Mouse (Mus musculus): ENCODE results near the gene Hnrnph2.

The Hnrnph2 gene

DNA sequence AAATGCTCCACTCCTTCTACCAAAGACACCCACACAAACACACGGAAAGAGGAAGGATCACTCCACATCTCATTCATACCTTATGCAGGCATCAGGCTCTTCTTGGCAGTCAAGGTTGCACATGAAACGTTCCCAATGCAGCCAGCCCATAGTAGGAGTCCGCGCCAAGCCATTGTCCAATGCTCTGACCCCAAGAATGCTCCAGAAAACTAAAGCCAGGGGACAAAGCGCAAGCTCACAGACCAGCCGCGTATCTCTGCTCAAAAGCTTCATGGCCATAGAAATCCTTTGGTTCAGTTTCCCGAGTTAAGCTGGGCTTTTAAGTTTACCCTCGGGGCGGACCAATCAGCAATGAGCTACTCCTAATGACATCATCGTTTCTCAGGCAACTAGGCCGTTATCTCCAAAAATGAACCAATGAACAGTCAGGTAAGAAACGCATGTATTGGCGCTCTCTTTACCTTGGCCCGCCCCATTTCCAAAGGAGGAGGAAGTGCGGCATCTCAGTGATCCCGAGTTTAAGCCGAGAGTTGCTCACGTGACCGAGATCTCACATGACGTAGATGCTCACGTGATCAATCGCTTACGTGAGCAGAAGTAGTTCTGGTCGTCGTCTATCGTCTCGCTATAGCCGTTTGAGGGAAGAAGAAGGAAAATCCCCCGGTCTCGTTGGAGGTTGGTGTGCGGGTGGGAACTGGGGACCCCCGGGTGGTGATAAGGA lies at the start of gene Hnrnph2, which contains the start of gene Gla:
TSS of gene Hnrnph2 (plus strand) at position 521 of the 721 bp plus-strand sequence.
TSS of gene Gla (minus strand) at position 467 of the 721 bp plus-strand sequence.
- peak; percentile 84 for DNase-seq

- DNase-seq, result no peak
These were observed 47.7 kb upstream of the Hnrnph2 start for GRCm38 (mm10) chrX:134553326-134553725.

DNA sequence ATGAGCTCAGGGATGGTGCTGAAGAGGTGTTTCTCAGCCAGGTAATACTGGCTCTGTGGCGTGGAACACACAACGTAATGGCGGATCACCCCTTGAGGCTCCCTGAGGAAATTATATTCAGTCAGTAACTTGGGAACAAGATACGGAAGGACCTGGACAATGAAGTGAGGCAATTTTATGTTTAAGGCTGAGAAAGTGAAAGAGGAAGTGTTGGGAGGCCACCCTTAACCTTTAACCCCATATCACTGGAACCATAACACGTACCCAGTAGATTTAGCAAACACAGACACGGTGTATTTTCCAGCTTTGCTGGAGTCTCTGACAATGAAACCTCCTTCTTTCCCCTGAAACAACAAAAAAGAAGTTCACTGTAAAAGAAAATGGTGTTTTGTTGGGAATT lies 46.6 kb upstream of the Hnrnph2 start:
- no peak for DNase-seq

- DNase-seq, result no peak
These were observed 36.7 kb upstream of the Hnrnph2 start for GRCm38 (mm10) chrX:134564326-134564725.

GRCm38 (mm10) chrX:134566536-134567222 lies 34.3 kb upstream of the Hnrnph2 start:
- no peak for DNase-seq

- no peak for DNase-seq
These were observed 23.1 kb upstream of the Hnrnph2 start for GRCm38 (mm10) chrX:134577896-134578295.

DNA sequence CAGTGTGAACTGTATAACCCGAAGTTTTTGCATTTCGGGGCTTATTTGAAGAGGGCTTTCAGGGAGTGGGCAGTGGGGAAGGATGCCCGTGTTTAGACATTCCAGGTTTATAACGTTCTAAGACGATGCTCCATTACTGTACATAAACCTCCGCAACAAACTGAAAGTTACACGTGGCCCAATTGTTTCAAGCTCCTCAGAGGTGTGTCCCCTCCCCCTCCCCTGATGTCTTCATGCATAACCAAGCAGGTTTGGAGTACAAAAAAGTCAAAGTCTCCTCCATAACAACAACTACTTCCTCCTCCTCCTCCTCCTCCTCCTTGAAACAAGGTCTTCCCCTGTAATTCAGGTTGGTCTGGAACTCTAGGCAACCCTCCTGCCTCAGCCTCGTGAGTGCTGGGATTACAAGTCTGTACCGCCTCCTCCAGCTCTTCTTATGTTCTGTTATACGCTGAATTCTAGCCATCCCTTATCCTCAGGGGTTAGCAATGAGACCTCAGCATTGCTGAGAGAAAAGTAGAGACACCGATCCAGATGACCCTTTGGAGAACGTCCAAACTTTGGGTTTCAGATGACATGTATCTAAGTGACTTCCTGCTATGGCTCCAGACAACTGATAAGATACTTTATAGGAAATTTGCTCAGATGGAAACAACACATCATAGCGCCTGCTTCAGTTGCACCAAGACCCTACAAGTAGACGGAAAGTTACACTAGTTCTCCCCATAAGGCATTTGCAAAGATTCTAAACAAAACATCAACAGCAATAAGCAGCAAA lies 20.3 kb upstream of the Hnrnph2 start:
- DNase-seq, result no peak

GRCm38 (mm10) chrX:134582270-134582669 lies 18.7 kb upstream of the Hnrnph2 start:
- DNase-seq, result no peak

- DNase-seq, result no peak
These were observed 17.9 kb upstream of the Hnrnph2 start, which contains the start of gene Btk for GRCm38 (mm10) chrX:134582888-134583669. TSS of gene Btk (minus strand) at chrX:134583570.

DNA sequence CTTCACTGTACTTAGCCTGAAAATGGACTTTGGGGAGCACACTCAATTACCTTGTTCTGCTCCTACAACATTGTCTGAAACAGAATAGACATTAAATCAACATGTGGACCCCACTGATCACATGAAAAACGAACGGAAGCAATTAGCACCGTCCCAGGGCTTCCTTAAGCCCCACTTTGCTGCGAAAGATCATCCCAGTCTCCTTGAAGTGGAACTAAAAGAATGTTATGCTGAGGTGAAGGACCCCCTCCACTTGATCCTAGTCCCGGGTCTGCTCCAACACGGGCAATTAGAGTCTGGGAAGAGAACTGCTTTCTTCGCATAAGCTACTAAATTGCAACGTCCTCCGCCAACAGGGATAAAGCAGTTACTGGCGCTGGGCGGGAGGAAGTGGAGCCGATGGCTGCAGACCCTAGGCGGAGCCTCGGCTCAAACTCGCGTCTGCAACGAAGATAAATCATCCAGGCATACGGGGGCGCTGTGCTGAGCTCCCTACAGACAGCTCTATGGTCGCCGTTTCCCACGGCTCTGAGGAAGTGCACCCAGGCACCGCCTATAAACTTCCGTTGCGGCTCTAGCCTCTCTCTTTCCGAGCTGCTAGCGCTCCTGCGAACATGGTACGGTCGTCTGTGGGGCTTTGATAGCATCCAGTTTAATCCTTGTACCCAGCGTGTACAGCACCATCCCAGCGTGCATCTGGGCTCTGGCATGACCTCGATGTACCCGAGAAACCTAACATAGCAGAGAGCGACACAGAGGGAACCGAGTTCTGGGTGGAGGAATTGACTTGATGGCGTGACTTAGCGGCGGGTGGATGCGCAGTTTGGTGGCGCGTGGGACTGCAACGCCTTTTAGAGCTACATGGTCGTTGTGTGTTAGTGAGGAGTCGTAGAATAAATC lies 15.6 kb upstream of the Hnrnph2 start, which contains the start of gene Rpl36a:
TSS of gene Rpl36a (plus strand) at position 552 of the 900 bp plus-strand sequence.
- DNase-seq, result peak; percentile 87

DNA sequence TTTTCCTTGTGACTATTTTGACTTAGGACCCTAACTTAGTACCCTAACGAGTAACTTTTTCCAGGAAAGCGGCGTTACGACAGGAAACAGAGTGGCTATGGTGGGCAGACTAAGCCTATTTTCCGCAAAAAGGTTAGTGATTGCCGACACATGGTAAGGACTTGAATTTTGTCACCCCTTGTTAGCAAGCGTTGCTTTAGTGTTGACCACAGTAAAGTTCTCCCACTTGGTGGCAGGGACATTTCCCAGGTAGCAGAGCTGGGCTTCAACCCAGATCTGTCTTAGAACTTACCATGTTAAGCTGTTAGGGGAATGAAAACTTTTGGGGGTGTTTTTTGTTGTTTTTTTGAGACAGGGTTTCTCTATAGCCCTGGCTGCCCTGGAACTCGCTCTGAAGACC lies 14.5 kb upstream of the Hnrnph2 start:
- DNase-seq, result no peak

DNA sequence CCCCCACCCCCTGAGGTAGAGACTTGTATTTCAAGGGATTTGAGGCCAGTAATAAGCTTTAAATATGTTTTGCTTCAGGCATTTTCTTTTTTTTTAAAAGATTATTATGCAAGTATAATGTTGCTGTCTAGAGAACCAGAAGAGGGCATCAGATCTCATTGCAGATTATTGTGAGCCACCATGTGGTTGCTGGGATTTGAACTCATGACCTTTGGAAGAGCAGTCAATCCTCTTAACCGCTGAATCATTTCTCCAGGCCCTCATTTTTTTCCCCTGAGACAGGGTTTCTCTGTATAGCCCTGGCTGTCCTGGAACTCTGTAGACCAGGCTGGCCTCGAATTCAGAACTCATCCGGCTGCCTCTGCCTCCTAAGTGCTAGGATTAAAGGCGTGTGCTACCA lies 12.7 kb upstream of the Hnrnph2 start:
- no peak for DNase-seq

GRCm38 (mm10) chrX:134588997-134589396 lies 12.0 kb upstream of the Hnrnph2 start:
- no peak for DNase-seq

DNA sequence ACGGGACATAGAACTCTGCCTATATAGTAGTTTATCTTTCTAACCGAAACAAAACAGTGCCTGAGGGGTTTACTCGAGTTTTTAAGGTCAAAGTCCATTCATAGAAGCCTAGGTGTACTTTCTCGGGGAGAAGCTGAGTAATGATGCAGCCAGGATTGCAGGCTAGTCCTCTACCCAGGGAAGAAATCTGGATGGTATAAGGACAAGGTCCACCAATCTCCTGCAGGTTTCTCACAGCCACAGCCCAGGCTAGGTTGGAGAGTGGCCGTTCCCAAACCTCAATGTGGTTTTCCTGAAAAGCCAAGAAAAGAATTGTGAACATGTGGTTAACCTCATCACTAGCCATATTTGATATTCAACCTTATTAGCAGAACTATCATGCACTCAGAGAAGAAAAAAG lies 11.1 kb upstream of the Hnrnph2 start:
- no peak for DNase-seq

DNA sequence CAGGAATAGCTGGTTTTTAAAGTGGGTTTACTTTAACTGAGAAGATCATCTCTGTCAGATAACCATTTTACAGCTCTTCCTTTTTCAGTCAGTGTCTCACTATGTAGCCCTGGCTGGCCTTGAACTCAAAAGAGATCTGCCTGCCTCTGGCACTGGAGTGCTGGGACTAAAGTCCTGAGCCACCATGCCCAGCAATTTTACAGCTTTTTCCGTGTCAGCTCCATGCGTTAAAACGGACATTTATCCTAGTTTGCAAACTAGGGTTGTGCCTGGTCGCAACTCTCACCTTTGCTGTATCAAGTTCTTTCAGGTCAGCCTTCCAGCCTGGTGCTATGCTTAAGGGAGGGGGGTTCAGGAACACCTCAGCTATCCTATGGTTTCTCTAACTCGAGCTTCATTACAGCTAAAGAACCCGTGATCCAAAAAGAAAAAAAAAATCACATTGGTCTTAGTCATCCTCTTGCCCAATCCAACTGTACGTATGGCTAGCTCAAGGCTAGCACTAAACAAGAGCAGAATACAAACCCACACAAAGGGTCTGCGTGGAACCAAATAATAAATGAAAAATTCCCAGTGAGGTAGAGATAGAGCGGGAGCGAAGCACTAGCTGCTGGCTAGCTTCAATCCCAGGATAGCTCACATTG lies 935 bp upstream of the Hnrnph2 start:
- no peak for DNase-seq

DNA sequence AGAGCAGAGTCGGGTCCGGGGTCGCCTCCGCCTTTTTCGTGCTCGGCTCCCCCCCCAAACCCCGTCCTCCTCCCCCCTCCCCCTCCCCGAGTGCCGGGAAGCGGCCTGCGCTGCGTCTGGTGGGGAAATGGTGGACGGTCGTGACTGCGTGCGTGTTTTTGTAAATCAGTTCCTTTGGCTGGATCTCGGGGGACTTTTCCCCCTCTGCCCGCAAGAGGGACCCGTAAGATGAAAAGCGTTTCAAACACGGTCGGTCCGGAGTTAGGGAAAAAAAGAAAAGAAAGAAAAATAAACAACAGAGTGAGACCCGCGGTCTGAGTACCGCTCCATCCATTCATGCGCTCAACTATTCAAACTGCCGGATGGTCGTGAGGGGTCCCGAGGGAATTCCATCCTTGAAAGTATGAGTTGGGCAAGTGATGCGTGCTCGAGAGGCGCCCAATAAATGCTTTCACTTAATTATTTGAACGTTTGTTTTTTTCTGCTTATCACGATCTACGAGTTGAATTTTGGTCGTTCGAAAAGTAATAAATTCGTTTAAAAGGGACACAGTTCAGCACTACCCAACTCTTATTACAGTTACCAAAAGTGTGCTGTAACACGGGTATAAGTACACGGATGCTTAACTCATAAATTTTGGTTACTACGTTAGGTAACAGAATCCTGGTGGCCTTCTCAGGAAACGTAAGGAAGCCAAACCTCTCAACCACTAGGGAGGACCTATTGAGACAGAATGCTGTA lies 571 bp downstream of the Hnrnph2 start:
- DNase-seq, result no peak

- DNase-seq, result peak; percentile 20
These were observed 8.5 kb downstream of the Hnrnph2 start for GRCm38 (mm10) chrX:134609472-134609871.

DNA sequence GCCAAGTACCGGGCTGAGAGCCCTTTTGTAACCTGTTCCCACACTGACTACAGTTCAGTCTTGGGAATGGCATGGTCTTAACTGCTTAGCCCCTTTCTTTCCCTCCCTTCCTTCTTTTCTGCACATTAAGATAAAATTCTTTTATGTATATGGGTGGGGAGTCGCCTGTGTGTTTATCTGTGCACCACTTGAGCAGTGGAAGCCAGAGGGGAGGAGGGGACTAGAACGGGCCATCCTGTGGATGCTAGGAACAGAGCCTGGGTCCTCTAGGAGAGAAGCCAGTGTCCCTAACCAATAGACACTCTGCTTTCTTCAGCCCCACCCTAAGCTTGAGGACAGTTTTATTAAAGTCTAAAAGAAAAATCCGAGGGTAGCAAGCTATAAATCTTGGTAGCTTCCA lies 10.0 kb downstream of the Hnrnph2 start:
- no peak for DNase-seq

DNA sequence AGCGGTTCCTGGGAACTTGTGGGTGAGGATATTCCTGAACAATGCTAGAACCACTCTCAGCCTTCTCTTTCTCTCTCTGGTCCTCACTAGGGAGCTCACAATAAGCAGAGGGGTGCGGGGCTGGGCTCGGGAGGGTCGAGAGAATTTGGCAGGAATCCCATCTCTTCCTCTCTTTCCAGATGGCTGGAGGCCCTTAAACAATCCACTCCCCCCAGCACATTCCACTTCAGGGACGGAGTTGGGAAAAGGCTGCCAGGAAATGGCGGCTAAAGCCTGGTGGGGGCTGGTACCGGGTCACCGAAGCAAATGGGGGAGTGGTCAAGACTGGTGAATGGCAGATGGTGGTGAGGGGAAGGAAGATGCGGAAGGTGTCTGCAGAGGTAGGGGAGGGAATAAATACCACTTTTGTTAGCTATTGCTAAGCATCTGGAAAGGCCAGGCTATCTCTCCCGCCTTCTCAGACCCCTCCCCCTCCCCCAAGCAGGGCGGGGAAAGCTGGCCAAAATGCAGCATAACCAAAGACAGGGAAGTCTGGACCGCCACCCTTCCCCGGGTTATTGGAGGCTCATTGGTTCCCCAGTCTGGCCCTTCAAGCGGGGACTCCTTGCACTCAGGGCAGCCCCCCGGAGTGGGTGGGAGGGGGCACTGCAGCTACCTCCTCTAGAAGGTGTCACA lies 11.4 kb downstream of the Hnrnph2 start:
- peak; percentile 40 for DNase-seq

- no peak for DNase-seq
These were observed 13.3 kb downstream of the Hnrnph2 start for GRCm38 (mm10) chrX:134614306-134614705.

All from cerebellum, adult 8-10 months (tissue).